Mouse (Mus musculus) MEL-GATA-1-ER (cell line): Measurements from ENCODE around the gene Rfx8.
A peak's percentile ranks its signal among the peaks of the same experiment; 100 is the strongest.

Experiments
- DNase-seq: peaks from one replicate; pipeline ENCODE4 v3.0.0-alpha.2; 2012; ENCODE audit warnings: low read depth; ENCODE audit errors: extremely low read depth

The Rfx8 gene

DNA sequence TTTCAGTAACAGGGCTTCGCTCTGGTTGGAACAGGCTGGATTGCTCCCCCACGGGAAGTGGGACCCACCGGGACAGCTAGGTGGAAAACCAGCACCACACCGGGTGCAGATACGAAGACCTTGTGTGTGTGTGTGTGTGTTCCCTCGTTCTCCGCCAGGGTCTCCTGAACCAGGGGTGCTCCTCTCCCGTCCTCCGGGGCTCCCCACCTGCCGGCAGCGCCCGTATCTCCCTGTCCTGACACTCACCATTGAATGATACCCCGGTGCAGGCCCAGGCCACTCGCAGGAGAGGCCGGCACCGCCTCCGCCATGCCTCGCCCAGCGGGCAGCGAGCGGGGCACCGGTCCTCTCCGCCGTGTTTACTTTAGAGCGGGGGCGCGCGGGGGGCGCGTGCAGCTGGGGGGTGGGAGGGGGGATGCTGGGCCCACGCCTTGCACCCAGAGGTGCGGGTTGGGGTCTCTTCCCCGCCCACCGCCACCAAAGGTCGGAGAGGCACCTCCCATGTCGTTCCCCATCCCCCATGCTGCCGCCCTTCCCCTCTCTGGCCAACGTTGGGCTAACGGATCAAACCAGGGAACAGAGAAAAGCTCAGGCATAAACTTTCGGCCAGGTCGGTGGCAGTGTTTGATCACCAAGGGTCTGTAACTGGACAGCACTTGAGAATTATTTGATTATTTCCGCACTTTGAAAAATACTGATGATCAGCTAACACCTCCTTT, at the start of gene Rfx8:
Rfx8 (minus strand) TSS at position 366 of the 719 bp plus-strand sequence.
- no peak for DNase-seq

DNA sequence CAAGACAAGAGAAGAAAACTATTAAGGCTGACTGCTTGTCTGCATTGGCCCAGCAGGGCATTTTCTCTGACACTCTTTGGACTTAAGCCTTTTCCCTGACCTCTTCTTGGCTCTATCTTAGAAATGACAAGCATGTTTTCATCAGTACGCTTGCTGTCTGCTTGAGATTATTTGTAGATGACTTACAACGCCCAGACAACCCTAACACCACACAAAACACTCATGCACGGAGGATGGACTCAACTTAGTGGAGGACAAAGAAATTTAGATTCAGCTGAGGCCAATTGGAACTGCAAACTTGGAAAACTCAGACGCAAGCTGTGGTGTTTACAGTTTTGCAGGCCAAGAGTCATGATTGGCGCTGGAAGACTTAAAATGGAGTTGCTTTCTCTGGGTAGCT, 49.6 kb upstream of the Rfx8 start:
- DNase-seq, result no peak

DNA sequence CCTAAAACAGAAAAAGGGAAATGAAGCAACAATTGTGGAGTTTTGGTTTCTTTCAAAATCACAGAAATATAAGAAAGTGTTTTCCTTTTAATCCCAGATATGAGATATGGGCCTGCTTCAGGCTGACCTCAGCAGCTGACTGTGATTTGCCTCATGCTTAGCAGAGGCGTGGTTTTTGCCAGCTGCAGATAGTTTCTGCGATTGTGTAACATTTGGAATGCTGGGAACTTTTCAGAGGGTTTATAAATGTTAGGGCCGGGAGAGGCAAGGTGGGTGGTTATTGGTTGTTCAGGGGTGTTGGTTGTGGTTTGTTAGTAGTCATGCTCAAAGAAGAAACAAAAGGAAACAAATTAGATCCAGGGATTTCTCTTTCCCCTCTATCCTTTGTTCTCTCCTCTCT, 47.2 kb upstream of the Rfx8 start:
- DNase-seq, result no peak

DNA sequence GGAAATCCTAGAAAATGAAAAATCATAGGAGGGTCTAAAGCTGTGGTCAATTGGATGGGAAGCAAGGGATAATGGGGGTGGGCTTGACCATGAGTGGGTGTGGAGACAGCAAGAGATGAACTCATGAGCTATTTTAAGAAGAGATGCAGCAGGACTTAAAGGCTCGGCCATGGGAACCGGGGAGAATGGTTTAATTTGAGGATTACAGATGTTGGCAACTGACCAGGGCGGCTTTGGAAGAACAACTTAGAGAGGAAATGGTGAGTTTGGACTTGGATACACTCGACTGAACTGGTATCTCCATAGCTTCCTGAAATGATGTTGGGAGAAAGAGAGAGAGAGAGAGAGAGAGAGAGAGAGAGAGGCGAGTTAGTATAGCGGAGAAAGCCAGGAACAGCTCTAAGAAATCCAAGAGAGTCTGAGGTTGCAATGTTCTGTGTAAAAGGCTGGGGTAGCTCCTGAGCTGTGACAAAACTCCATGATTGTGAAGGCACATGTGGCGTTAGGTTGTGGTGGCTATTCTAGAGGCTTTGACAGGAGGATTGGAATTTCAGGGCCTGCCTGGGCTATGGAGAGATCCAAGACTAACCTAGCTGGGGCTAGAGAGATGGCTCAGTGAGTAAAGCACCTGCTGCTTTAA, 45.2 kb upstream of the Rfx8 start:
- DNase-seq, result no peak

DNA sequence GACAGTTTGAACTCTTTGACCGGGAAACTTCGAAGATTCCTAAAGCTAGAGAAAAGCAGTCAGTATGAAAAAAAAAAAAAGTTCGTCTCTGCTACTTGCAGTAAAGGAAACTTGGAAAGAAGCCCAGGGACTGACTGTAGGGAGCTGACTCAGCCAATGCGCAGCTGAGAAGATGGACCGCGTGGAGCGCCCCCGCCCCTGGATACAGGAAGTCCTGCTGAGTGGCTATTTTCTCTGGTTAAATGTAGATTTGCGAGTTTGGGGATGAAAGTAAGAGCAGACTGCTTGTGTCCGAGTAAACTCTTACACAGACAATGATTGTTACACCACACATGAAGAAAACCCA, 41.2 kb upstream of the Rfx8 start:
- peak; percentile 66 for DNase-seq

DNA sequence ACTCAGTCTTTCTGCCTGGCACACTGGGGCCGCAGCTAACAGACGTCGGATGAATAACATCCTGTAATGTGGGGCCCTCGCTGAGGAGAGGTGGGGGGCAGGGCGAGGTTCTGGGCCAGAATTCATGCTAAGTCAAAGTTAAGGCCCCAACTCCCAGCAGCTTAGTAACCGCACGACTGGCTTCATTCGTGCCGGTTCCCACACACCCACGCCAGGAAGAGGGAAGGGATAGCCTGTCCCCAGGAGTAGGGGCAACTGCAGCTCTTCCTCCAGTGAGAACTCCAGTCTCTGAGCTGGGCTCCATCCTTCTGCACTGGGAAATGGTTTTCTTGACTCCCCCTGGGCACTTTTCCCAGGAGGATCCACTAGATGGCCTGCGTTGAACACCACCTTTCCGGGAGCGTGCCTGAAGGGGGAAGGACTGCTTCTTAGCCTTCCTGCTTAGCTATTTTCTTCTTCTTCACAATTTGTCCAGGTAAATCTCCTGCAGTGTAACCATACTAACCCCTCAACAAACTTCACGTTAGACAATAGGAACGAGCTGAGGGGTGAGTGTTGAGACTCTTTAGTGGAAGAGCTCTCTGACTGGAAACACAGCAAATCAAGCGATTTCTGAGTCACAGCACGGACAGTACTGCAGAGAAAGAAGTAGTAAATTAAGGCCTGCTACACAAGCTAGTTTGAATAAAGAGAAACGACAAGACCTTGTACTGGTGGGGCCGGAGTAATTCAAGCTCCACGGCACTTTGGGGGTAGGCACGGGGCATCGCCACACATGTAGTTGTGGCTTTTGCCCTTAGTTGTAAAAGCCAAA, 40.6 kb upstream of the Rfx8 start:
- DNase-seq, result no peak

DNA sequence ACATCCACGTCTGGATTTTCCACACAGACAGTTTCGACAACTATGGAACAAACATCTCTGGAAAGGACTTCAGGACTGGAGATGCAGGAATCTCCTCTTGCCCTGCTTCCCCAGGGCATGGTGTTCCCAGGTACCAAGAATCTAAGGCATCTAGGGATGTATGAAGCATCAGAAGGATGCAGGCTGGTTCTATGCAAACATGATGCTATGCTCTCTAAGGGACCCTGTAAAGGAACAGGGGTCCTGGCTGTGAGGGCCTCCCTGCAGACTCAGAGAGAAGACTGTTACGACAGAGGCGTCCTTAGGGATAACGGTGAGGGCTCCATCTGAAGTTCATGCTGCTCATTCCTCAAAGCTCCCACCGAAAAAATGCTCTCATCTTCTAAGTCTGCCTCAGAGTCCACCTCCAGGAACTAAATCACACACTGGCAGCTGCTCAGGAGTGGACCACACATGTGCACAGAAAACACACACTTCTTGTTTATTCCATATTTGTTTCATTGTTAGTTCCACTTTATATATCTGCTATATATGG, 39.5 kb upstream of the Rfx8 start:
- no peak for DNase-seq

DNA sequence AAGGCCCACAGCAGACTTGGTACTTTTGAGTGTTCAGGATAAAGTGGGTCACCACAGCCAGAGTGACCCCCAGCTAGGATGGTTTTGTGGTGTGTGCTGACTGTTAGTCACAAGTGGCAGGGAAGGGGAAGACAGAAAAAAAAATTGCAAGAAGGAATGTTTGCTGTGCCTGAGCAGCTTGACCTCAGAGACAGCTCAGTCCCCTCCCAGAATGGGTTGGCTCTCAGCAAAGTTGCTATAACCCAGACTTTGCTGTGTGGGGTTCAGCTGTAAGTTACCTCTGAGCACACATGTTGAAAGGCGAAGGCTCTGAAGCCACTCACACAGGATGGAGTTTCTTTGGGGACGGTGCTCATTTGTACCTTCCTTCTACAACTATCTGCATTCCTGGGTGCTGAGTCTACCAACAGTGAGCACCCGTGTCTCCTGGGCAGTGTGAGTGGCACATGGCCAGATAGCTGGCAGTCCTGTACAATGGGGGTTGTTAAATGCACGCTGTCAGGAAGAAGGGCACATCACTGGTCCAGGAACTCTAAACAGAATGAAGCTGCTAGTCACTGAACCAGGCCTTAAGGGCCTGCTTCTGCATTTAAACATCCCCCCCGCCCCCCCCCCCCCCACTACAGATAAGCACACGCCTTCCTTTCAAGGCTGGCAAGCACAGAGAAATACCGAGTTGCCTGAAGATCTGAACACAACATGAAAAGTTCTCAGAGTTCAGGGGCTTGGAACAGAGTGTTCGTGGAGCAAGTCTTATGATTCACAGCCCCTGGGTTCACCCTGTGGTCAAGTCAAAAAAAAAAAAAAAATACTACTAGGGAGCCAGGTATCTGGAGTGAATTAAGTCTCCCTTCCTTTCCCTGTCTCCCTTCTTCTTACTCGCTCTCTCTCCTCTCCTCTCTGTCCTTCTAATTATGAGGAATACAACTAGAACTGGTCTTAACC, 38.7 kb upstream of the Rfx8 start:
- no peak for DNase-seq

DNA sequence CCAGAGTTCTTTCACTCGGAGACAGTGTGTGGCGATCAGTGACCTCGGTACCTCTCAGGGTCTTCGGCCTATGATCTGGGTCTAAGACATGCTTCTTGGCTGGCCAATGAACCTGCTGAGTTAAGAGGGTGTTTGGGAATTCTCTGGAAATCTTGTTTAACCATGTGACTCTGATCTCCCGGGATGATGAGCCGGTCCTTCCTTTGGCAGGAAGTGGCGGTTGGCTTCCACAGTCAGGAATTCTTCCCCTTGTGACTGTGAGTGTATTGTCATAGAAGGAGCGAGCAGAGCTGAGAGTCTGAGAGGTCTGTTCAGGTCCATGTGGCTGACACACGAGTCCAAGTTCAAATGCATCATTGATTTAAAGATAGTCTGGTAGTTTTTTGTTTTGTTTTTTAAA, 37.4 kb upstream of the Rfx8 start:
- DNase-seq, result no peak

DNA sequence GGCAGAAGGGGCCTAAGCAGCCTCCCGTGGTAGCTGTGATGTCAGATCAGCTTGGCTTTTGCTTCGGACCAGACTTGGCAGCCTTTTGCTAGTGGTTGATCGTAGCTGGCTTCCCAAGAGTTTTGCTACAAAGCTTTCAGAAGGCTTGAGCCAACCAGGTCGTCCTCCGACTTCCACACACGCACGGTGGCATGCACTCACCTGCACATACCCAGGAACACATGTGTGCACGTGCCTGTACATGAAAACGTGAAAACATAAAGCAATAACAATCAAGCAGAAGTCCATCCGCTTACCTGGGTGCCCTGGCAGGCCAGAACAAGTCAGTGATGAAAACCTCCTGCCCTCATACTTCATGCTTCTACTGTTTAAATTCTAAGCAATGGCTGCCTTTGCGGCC, 36.2 kb upstream of the Rfx8 start:
- no peak for DNase-seq

DNA sequence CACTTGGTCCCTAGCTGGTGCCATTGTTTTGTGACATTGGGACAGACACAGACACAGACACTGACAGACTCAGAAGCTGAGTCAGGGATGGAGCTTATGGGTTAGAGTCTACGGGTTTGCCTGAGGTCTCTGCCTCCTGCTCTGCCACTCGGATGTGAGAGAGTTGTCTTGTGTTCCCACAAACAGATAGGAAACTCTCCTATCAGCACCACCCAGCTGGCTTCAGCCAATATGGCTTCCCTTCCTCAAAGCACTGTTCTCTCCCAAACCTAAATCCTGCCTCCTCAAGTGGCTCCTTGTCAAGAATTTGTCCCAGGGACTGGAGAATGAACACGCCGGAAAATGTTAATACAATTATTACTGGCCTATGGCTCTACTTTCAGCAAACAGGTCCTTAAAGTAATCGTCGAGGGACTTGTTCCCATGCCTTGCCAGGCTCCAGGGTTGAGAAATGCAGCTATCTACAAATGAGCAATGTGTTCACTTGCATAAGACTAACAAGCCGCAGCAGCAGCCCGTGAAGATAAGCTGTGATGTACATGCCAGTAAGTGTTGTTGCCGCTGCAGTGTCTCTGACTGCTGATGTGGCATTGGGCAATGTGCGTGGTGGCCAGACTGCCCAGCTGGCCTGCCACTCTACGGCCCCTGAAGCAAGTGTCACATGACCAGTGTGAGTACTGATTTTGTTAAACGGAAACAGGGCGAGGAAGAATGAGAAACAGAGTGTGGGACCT, 33.6 kb upstream of the Rfx8 start:
- DNase-seq, result peak; percentile 57

DNA sequence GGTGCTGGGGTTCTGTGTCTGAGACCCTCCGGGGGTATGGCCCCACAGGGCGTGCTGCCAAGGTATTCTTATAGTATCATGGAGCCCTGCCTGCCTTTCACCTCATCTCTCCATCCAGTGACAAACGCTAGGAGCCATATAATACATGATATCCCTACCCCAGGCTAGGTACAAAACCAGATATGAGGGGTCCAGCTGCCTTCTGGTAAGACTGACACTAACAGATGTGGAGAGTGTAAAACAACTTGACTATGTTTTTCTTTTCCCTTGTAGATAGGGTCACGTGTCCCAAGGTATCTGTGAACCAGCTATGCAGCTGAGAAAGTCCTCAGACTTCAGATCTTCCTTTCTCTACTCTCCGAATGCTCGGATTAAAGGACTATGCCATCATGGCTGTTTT, 30.7 kb upstream of the Rfx8 start:
- no peak for DNase-seq

DNA sequence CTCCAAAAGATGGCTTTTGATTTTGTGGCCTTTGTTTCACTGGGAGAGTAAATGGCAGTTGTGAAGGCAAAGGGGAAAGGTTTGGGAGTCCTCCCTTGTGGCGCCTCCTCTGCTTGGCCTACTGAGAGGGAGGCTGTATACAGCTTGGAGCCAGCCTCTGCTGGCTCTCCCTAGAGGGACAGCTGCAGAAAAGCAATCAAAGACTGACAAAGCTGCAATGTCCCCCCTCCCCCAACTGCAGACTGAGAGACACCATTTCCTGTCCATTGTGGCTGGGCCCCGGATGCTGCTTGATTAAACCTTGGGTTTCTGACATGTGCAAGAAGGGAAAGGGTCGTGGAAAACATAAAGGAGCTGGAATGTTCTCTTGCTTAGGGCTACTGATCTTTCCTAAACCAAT, 28.9 kb upstream of the Rfx8 start:
- no peak for DNase-seq

DNA sequence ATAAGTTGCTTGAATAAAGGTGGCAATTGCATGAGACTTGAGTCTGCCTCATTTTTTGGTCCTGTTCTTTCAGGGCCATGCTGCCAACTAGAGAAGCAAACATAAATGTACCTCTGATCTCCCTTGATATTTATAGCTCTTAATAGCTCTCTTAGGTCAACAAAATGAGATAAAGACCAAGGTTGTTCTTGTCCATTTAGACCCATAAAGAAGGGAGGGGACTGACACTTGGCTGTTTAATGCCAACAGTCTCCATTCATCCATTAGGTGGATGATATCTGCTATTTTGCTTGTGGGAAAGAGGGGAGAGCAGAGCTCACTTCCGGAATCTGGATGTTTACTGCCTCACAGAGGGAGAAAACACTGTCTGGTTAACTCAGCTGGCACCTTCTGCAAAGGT, 28.4 kb upstream of the Rfx8 start:
- no peak for DNase-seq

DNA sequence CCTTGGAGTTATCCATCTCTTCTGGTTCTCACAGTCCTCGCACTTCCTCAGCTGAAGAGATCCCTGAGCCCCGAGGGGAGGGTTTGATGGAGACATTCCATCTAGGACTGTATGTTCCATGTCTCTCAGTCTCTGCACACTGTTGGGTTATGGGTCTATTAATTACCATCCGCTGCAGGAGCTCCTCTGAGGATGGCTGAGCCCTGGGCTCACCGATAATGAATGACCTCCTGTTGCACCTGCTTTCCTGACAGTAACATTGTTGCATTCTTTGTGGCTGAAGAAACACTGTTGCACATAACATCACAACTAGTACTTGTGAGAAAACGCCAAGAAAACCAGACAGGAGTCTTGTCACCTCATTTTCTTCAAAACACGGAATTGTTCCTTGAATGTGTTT, 27.9 kb upstream of the Rfx8 start:
- no peak for DNase-seq

DNA sequence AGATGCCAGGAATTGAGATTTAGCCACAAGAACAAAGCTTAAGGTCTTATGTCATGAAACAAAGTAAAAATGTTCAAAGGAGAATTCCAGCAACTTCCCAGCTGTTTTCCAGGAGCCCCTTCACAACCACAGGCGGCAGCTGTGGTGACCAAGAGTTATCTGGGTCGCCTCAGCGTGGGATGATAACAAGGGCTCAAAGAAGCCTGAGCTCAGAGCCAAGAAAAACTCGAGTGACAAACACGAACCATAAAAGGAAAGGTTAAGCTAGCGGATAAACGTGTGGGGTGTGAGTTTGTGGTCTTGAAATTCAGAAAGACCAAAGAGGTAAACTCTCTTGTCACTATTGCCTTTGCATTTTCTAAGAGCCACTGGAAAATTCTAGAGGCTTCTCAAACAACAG, 25.7 kb upstream of the Rfx8 start:
- no peak for DNase-seq

DNA sequence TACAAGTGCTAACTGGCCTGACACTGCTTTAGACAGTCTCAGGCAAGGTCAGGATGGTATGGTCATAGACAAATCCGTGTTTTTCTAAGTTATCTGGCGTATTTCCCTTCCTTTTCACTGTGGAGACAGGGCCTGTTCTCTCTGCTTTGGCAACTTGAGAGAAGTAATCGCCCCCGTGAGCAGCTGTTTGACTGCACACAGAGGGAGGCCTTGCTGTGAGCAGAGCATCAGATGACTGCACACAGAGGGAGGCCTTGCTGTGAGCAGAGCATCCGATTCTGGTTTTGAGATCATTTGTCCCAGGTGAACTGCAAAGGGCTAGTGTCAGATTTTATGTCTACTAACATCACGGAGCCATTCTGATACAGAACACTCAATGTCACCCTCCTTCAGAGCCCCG, 20.2 kb upstream of the Rfx8 start:
- DNase-seq, result no peak

DNA sequence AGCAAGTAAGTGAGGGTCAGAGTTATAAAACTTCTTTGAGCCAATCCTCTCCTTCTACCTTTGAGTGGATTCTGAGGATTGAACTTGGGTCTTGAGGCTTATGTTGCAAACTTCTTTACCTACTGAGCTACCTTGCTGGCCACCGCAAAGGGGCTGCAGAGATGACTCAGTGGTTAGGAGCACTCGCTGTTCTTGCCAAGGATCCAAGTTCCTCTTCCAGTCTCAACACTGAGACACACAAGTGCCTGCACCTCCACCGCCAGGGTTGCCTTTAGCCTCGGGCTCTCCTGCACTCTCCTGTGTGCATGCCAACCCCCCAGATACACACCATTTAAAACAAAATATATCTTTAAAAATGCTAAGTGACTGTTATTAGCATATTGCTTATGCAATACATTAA, 19.2 kb upstream of the Rfx8 start:
- no peak for DNase-seq

DNA sequence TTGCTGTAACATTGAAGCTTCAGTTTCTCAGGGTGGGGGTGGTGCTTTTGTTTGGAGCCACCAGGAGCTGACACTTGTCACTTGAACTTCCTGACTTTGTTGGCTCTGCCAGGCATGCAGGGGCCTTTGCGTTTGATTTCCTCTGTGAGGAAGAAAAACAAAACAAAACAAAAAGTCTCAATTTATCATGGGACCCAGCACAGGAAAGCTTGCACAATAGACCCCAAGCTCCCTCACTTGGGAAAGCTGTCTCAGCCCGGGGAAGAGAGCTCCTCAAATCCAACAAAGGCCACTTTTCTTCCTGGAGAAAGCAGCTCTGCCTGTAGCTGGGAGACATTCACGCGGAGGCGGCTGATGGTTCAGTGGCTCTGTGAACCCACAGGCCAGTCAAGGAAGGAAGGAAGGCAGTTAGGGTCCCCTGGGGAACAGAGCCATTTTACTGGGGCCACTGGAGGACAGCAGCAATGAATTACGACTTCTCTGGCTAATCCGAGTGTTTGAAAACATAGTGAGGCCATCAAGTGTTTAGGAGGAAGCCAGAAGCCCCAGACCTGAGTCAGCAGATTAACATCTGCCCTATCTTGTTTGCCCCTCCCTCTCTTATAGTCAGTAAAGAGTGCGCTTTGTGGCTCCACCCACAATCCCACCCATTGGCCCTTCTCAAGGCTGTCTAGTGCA, 15.3 kb upstream of the Rfx8 start:
- DNase-seq, result no peak

DNA sequence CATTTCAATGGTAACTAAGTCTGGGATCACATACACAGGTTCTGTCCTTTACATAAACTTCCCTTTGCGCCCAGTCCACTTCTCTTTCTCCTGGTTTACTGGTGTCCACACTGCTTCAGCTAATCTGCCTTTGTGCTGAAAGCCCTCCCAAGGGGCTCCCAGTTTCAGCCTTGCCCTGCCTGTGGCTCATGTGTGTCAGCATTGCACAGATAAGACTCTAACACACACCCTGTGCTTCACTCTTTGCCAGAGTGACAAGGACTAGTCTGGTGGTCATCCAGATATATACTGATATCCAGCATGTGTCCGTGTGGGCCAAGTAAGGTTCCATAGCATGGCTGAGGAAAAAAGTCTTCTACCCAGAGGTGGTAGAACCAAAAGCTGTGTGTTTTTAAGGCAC, 14.7 kb upstream of the Rfx8 start:
- no peak for DNase-seq
